Mouse (Mus musculus): ENCODE measurements around the gene Btnl10.
A peak's percentile ranks its signal among the peaks of the same experiment; 100 is the strongest.

Gene Btnl10

DNA sequence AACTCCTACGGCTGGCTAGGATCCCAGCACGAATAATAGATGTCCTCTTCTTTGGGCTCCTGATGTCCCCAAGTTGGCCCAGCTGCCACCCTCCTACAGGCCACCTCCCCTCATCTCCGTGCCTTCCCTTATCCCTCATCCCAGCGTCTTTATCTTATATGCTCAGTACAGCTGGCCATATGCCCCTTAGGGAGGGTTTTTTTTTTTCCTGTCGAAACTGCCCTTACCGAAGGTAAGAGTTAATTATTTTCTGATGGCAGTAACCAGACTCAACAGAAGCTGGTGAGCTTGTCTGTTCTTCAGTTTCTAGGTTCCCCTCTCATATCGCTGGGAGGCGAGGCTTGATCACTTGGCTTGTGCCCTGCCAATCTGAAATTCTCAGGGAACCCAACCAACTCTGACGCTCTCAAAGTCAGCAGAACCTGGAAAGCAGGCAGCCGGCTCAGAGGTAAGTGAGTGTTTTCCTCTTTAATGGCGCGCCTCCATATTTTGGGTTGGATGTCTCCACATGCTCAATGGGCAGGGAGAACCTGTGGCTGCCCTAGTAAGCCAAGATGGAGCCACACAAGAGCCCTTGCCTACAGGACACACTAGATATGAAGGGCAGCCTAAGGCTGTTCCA is at the start of gene Btnl10:
Gene Btnl10 (plus strand): TSS at position 164 of the 622 bp plus-strand sequence.
- DNase-seq (ENCODE audit: inconsistent ontology term) = no peak

DNA sequence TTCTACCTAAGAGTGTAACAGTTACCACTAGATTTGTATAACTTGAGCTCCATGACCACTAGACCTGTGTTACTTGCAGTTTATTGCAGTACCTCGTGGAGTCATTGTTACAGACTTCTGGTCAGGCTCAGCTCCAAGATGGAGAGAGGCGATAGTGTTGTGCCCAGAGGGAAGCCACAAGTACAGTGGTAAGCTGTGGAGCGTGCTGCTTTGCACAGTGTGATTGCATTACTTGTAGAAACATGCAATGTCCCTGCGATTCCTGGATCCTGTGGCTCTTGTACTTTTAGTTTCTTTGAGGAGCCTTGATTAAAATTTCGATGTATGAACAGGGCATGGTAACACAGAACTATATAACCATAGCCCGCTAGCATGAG is 49.8 kb upstream of the Btnl10 start:
- no peak for DNase-seq (ENCODE audit: inconsistent ontology term)

DNA sequence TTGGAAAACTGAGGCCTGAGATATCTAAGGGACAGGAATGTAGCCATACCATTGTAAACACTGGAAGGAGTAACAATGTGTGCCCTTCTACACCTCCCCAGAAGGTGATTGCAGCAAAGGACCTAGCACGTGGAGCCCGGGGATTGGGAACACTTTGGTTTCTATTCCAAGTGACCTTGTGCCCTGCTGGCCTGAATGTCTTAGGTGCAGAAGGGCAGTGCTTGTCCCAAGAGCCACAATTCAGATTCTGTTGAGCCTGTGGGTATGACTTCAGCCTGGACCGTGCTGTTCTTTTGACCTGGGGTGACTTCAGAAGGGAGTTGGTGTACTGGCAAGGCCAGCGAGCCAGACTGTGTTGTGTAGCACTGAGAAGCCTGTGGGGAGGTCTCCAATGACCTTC is 46.7 kb upstream of the Btnl10 start:
- no peak for DNase-seq (ENCODE audit: inconsistent ontology term)

GRCm38 (mm10) chr11:58883756-58884155 is 34.0 kb upstream of the Btnl10 start:
- no peak for DNase-seq (ENCODE audit: inconsistent ontology term)

- DNase-seq (ENCODE audit: inconsistent ontology term) = no peak
Observed at GRCm38 (mm10) chr11:58890511-58890910, 27.2 kb upstream of the Btnl10 start.

DNA sequence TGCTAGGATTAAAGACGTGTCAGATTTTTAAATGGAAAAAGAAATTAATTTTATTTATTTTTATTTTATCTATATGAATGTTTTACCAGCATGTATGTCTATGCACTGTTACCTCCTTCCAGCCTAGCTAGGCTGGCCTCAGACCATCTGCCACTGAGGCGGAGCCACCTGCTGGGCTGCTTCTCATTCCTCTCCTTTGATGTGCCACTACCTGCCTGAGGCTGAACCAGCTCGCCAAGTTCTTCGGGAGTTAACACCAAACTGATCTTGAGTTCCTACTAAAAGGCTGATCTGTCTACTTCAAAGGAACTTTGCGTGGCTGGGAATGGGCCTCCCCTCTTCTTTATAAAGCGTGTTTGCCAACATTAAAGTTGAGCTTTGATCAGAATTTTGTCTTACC is 23.3 kb upstream of the Btnl10 start:
- DNase-seq (ENCODE audit: inconsistent ontology term) = no peak

DNA sequence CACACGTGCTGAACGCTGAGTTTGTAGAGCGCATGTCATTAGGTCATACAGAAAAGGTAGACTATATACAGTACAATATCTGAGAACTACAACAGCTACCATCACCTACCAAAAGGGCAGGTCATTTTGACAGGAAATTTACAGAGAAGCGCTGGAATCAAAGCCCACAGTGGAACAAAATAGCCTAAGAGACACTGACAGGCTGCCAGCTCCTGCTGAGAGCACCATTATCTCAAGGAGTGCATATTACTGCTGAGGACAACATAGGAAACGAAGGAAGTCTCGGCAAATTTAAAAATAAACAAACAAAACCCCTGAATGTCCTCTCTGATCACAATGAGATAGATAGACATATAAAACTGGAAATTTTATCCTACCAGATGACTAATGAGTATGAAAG is 20.2 kb upstream of the Btnl10 start:
- DNase-seq (ENCODE audit: inconsistent ontology term) = no peak

GRCm38 (mm10) chr11:58901080-58901479 is 16.6 kb upstream of the Btnl10 start:
- DNase-seq (ENCODE audit: inconsistent ontology term) = no peak

DNA sequence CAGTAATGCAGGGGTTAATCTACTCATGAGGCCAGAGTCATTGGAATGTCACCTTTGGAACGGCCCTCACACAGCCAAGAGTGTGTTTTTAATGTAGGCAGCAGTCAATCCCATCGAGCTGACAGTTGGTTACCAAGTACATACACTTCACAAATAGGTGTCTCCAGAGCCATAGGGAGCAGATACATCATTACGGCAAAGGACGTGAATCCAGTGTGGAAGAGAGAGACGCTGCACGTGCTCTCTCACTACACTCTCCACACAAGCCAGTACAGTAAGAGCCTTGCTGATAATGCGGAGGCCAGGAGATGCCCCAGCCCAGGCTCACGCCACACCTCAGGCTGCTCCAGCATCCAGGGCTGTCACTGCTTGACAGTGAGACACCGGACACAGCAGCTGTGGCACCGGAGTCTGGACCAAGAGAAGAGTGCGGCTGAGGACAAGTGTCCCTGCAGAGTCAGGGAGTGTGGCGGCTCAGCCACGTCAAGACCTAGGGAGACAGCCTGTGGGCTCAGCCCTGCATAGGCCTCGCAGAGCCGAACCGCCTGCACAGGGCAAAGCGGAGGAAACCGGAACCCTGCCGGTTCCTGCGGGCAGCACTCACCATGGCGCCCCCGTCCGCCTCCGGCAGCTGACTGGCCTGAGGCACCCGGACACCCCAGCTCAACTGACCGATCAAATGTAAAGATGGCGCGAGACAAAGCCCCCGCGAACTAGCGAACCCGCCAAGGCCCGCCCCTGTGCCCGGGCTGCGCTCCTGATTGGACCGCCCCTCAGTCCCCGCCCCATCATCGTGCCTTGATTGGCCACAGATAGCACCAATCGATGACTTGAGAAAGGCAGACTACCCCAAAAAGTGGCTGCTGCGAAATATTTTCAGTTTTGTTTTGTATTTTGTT is 13.9 kb upstream of the Btnl10 start, which contains the start of gene Zfp39:
Gene Zfp39 (minus strand): TSS at position 715 of the 899 bp plus-strand sequence.
- DNase-seq (ENCODE audit: inconsistent ontology term) = peak; percentile 98

DNA sequence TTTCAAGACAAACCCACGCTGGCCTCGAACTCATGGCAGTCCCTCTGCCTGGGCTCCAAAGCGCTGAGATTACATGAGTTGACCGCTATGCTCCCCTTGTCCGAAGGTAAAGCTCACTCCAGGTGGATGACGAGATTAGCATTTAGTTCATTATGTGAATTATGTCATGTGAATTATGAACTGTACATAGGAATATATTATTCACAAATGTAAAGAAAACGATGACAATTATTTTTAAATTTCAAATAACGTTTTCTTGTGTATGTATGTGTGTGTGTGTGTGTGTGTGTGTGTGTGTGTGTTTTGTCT is 13.3 kb upstream of the Btnl10 start:
- DNase-seq (ENCODE audit: inconsistent ontology term) = no peak

GRCm38 (mm10) chr11:58904838-58905237 is 12.9 kb upstream of the Btnl10 start:
- peak; percentile 33 for DNase-seq (ENCODE audit: inconsistent ontology term)

DNA sequence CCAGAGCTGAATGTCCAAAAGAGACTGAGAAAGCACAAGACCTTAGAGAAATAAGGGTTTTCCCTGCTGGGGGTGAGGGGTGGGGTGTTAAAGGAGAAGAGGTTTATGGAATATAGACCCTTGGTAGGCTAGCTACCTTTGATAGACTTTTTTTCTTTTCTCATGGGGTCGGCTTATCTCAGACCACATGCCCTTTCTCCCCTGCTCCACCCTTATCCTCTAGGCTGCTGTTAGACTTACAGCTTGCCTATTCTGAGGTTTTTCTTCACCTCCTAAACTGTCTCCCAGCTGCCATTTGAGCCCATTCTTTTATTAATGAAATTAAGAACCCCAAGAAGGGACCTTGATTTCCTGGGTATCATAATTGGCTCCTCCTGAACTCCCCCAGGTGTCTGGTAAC is 3.9 kb upstream of the Btnl10 start:
- no peak for DNase-seq (ENCODE audit: inconsistent ontology term)

- peak; percentile 32 for DNase-seq (ENCODE audit: inconsistent ontology term)
Observed at GRCm38 (mm10) chr11:58914461-58915028, 3.2 kb upstream of the Btnl10 start.

GRCm38 (mm10) chr11:58916879-58917744 is 596 bp upstream of the Btnl10 start:
- no peak for DNase-seq (ENCODE audit: inconsistent ontology term)

GRCm38 (mm10) chr11:58918759-58919158 is 1.1 kb downstream of the Btnl10 start:
- no peak for DNase-seq (ENCODE audit: inconsistent ontology term)

- DNase-seq (ENCODE audit: inconsistent ontology term) = no peak
Observed at GRCm38 (mm10) chr11:58922420-58922819, 4.7 kb downstream of the Btnl10 start.

DNA sequence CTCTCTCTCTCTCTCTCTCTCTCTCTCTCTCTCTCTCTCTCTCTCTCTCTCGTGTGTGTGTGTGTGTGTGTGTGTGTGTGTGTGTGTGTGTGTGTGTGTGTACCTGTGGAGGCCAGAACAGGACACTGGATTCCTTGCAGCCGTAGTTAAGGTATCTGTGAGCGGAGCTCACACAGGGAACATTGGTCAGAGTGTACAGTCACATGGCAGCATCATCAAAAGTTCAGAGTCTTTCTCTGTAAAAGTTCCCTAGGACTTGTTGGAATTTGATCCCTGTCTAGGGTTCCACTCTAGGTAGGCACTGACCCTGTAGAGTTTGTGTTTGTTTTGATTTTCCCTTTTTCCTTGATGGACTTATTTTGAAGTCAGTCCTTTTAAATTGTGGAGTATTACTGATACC is 8.9 kb downstream of the Btnl10 start:
- DNase-seq (ENCODE audit: inconsistent ontology term) = no peak

DNA sequence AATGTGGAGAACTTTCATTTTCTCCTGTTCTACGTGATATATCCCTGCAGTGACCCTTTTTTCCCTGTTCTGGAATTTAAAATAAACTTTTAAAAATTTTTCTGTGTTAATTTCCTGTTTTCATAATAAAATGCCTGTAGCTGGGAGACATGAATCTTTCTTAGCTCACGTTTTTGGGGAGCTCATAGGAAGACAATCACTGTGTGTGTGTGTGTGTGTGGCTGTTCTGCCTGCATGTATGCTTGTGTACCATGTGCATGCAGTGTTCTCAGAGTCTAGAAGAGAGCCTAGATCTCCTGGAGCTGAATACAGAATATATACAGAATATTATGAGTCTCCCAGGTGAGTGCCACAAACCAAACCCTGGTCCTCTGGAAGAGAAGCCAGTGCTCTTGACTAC is 9.3 kb downstream of the Btnl10 start:
- DNase-seq (ENCODE audit: inconsistent ontology term) = no peak

DNA sequence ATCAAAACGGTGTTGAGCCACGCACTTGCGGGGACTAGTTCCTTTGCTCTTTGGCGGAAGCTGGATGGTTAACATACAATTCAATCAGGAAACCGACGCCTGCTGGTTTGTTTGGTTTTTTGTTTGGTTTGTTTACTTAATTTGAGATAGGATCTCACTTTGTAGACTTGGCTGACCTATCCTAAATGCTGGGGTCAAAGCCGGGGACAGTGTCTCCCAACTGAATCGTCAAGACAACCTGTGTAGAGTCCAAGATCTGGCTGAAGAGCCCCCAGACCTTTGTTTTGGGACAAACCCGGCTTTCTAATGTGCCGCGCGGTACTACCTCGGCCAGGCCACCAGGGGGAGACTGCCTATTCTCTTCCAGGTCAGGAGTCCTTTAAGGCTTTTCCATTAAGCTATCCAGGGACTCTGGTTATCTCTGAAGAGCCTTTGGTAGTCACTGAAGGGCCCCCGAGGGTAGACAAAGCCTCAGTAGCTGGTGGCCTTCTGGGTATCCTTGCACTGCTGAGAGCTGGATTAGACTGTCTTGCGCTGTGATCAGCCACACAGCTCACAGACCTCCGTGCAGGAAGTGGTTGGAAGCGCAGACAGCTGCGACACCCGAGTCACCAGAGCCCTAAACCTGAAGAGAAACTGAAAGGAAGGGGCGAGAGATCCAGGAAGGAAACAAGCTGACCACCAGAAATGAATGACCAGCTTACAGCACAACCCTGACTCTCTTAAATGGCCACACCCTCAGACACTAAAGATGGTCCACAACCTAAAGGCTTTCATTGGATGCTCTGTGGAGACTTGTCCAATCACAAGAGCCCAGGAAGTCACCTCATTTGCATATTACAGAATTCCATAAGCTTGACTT is 10.3 kb downstream of the Btnl10 start:
- DNase-seq (ENCODE audit: inconsistent ontology term) = peak; percentile 61

DNA sequence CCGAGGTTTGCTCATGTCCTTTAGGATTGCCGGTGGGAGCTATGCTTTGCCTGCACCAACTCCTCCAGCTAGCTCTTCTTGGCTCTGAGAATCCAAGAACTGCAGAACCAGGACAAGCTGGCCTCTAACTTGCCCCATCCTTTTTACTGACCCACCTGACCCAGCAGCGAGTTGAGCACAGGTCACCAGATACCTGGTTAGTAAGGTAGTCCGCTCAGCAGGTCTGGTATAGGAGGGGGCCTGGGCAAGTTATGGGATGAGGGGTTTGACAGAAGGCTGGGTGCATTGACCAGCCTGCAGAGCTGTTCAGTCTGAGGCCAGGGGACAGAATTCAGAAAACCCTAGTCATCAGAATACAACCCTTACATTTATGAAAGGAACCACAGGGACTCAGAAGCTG is 11.3 kb downstream of the Btnl10 start:
- DNase-seq (ENCODE audit: inconsistent ontology term) = no peak

DNA sequence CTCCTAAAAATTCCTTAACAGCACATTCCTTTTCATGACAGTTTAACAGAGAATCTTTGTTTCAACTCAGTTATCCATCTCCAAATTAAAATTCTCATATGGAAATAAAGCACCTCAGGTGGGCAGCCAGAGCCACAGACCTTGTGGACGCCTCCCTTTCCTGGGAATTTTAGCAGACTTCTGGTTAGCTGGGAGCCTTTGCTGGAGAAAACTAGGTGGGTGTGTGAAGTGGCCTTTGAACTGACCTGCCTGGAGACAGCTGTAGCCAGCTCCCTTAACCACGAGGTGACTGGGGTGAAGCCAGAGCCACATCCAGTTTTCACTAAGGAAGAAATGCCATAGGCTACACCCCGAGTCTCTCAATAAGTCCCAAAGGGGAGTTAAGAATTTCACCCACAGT is 11.9 kb downstream of the Btnl10 start:
- DNase-seq (ENCODE audit: inconsistent ontology term) = peak; percentile 52

All from Muller cell, postnatal 12 days (primary cell).